Mouse (Mus musculus) heart, embryonic 16.5 days (tissue): Measurements from ENCODE around the gene Pla2g3. TPM values are rescaled to one million over a fixed set of nuclear protein-coding genes. Genes with fewer than 3 reads are reported as not detected.

Source experiments
- ATAC-seq: fragments of 200-750 bp; cut with Nextera tagmentation; replicated peaks from 2 replicates; pipeline ENCODE4 v1.8.0; 2017; ENCODE audit warnings: moderate number of reproducible peaks; ENCODE audit not compliant: insufficient read depth, low FRiP score; ENCODE audit errors: extremely low read depth
- H3K27ac ChIP-seq: fragments of 300-500 bp; sonication (generic); 2 replicates; pipeline ENCODE4 v1.5.1; 2014; ENCODE audit warnings: mild to moderate bottlenecking, low read length, control low read depth, moderate library complexity
- H3K27me3 ChIP-seq: fragments of 300-500 bp; sonication (generic); 2 replicates; pipeline ENCODE4 v1.6.1; 2014; ENCODE audit warnings: low read length, mixed read lengths; ENCODE audit not compliant: control insufficient read depth, insufficient read depth
- H3K36me3 ChIP-seq: fragments of 300-500 bp; sonication (generic); 2 replicates; pipeline ENCODE4 v1.6.1; 2014; ENCODE audit not compliant: control insufficient read depth, insufficient read depth
- H3K4me1 ChIP-seq: fragments of 300-500 bp; sonication (generic); 2 replicates; pipeline ENCODE4 v1.6.1; 2014; ENCODE audit warnings: low read length, mixed read lengths; ENCODE audit not compliant: control insufficient read depth, insufficient read depth
- H3K4me2 ChIP-seq: fragments of 300-500 bp; sonication (generic); 2 replicates; pipeline ENCODE4 v1.6.1; 2014; ENCODE audit warnings: low read depth, mild to moderate bottlenecking, control low read depth, low read length
- H3K4me3 ChIP-seq: fragments of 300-500 bp; sonication (generic); 2 replicates; pipeline ENCODE4 v1.5.1; 2014; ENCODE audit warnings: mild to moderate bottlenecking, control low read depth, low read length
- H3K9ac ChIP-seq: fragments of 300-500 bp; sonication (generic); 2 replicates; pipeline ENCODE4 v1.6.1; 2014; ENCODE audit warnings: low read length, control low read depth
- H3K9me3 ChIP-seq: fragments of 300-500 bp; sonication (generic); replicated peaks from 2 replicates; pipeline ENCODE4 v1.6.1; 2016; ENCODE audit warnings: low read length; ENCODE audit not compliant: control insufficient read depth
- WGBS: fragments of 180-500 bp; shearing (Covaris S2); extraction: QIAGEN DNeasy Blood & Tissue Kit; methylation state at CpG from one replicate; pipeline ENCODE4 v1.1.7; 2014; 5-methylcytosine and 5-hydroxymethylcytosine counted together
- polyA plus RNA-seq: library from polyadenylated mRNA; unstranded; fragments of >200 nt; fragmentation: Nextera tagmentation; extraction: Ambion mirVana; gene quantifications from 2 replicates; pipeline ENCODE4 v1.2.1, GENCODE M21; 2015

Gene Pla2g3
- polyA plus RNA-seq, 1 experiment from 2014 or later, result 0.20 TPM

GRCm38 (mm10) chr11:3515637-3516036 is 27.6 kb downstream of the Pla2g3 start:
- Histone ChIP-seq H3K4me3 (peak overlapping the region; percentile 66), H3K4me1 (peaks cover 22% of the 10 kb centered on the region), H3K9me3 (no peaks in the 10 kb centered on the region), H3K9ac (no peak overlapping the region), H3K4me2 (peak overlapping the region; percentile 77), H3K36me3 (peaks cover 5% of the 10 kb centered on the region; the same call in 1 of the 2 replicates), H3K27me3 (no peaks in the 10 kb centered on the region), H3K27ac (no peak overlapping the region)
- ATAC-seq, result no peak
- WGBS, result 78% methylated on average over 4 of the region's 4 CpGs

GRCm38 (mm10) chr11:3516121-3516520 is 28.0 kb downstream of the Pla2g3 start:
- H3K36me3 ChIP-seq, result peaks cover 8% of the 10 kb centered on the region; the same call in 1 of the 2 replicates
- no peaks in the 10 kb centered on the region for H3K27me3 ChIP-seq
- ATAC-seq, result no peak
- H3K27ac ChIP-seq, result no peak overlapping the region
- 81% methylated on average over 5 of the region's 5 CpGs for WGBS
- peaks cover 22% of the 10 kb centered on the region for H3K4me1 ChIP-seq
- H3K9me3 ChIP-seq, result no peaks in the 10 kb centered on the region
- no peak overlapping the region for H3K4me3 ChIP-seq
- H3K9ac ChIP-seq, result no peak overlapping the region
- peak overlapping the region; percentile 77 for H3K4me2 ChIP-seq

- no peak overlapping the region for H3K27ac ChIP-seq
- H3K4me1 ChIP-seq, result peaks cover 22% of the 10 kb centered on the region
- peak overlapping the region; percentile 54 for H3K9ac ChIP-seq
- 0 out of 2 replicates have a peak, but pooled peaks have one; percentile 23 for ATAC-seq
- H3K36me3 ChIP-seq, result peaks cover 13% of the 10 kb centered on the region
- peak overlapping the region; percentile 43 for H3K4me3 ChIP-seq
- WGBS, result 2% methylated on average over 50 of the region's 50 CpGs
- H3K4me2 ChIP-seq, result peak overlapping the region; percentile 71
- H3K27me3 ChIP-seq, result no peaks in the 10 kb centered on the region
- no peaks in the 10 kb centered on the region for H3K9me3 ChIP-seq
Measured at GRCm38 (mm10) chr11:3516859-3517845, 29.1 kb downstream of the Pla2g3 start.

GRCm38 (mm10) chr11:3517846-3518732 is 30.0 kb downstream of the Pla2g3 start:
- Histone ChIP-seq H3K9ac (peak overlapping the region; percentile 54; the same call in 1 of the 2 replicates), H3K9me3 (no peaks in the 10 kb centered on the region), H3K4me2 (peak overlapping the region; percentile 71), H3K4me3 (peak overlapping the region; percentile 43; the same call in 1 of the 2 replicates), H3K4me1 (peaks cover 22% of the 10 kb centered on the region), H3K36me3 (peaks cover 20% of the 10 kb centered on the region), H3K27ac (no peak overlapping the region), H3K27me3 (no peaks in the 10 kb centered on the region)
- 43% methylated on average over 13 of the region's 13 CpGs for WGBS
- no peak for ATAC-seq

GRCm38 (mm10) chr11:3519051-3519726 is 31.1 kb downstream of the Pla2g3 start:
- peaks cover 25% of the 10 kb centered on the region for H3K36me3 ChIP-seq
- ATAC-seq, result no peak

GRCm38 (mm10) chr11:3519756-3520398 is 31.8 kb downstream of the Pla2g3 start:
- ATAC-seq, result no peak
- Histone ChIP-seq H3K36me3 (peaks cover 32% of the 10 kb centered on the region), H3K27me3 (no peaks in the 10 kb centered on the region), H3K4me1 (peaks cover 17% of the 10 kb centered on the region), H3K9ac (no peak overlapping the region), H3K9me3 (no peaks in the 10 kb centered on the region), H3K4me2 (no peak overlapping the region), H3K4me3 (no peak overlapping the region), H3K27ac (no peak overlapping the region)
- WGBS, result 53% methylated on average over 11 of the region's 11 CpGs

More at GRCm38 (mm10) chr11:3519051-3519726, 31.1 kb downstream of the Pla2g3 start:
- H3K4me3 ChIP-seq, result no peak overlapping the region
- H3K9me3 ChIP-seq, result no peaks in the 10 kb centered on the region
- H3K9ac ChIP-seq, result no peak overlapping the region
- no peaks in the 10 kb centered on the region for H3K27me3 ChIP-seq
- no peak overlapping the region for H3K27ac ChIP-seq
- 55% methylated on average over 4 of the region's 4 CpGs for WGBS
- no peak overlapping the region for H3K4me2 ChIP-seq
- H3K4me1 ChIP-seq, result peaks cover 17% of the 10 kb centered on the region

GRCm38 (mm10) chr11:3520919-3521318 is 32.8 kb downstream of the Pla2g3 start:
- H3K36me3 ChIP-seq, result peaks cover 38% of the 10 kb centered on the region
- no peak overlapping the region for H3K27ac ChIP-seq
- peaks cover 15% of the 10 kb centered on the region for H3K4me1 ChIP-seq
- H3K4me2 ChIP-seq, result no peak overlapping the region
- no peaks in the 10 kb centered on the region for H3K27me3 ChIP-seq
- no peak for ATAC-seq
- WGBS, result 80% methylated on average over 14 of the region's 14 CpGs
- H3K4me3 ChIP-seq, result no peak overlapping the region
- no peak overlapping the region for H3K9ac ChIP-seq
- no peaks in the 10 kb centered on the region for H3K9me3 ChIP-seq
